Mouse (Mus musculus): Measurements from ENCODE around the gene Tagap.
A peak's percentile ranks its signal among the peaks of the same experiment; 100 is the strongest.

Tagap gene

DNA sequence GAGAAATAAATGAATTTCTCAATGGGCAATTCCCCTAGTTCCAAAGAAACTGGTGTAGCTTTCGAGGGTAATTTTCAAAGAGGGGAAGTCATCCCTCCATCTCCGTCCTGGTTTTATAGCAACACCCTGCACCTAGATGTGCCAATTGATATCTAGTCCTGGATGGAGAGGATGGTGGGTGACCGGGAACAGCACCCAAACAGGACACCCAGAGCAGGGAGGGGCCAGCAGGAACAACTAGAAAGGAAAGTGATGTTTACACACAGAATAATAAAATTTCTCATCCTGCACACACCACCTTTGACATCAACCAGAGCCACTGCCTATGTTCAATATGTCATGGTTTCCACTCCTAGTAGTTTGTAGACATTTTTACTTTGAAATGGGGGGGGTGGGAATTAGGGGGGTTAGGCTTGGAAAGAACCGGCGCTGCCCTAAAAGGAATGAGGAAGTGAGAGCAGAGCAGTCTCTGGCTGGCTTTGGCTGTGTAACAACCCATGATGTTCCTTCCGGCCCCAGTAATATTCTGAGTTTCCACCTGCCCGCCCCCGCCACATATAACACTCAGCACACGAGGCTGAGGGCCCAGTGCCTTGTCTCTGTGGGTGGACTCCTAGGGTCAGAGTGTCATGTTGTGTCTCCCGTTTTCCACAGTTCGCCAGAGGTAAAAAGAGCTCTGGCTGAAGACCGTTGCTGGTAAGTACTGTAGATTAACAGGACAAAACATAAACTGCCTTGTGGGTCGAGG lies at the start of gene Tagap:
TSS of gene Tagap (plus strand) at position 588 of the 748 bp plus-strand sequence.
- DNase-seq (ENCODE audit: low spot score), result peak; percentile 49

DNA sequence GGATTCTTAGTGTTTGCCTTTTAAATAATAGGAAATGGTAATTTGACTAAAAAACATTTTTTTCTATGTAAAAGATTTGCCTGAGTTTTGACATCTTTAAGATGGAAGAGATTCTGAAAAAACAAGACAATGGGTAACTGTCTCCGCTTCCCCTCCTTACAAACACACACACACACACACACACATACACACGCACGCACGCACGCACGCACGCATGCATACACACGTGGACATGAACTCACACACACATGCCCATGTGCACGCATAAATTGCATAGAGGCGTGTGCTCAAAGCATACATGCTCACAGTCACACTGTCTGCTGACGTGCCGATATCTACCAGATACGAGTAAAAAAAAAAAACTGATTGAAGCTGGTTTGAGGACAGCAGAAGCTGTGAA lies 49.3 kb upstream of the Tagap start:
- no peak for DNase-seq (ENCODE audit: low spot score)

- DNase-seq (ENCODE audit: low spot score), result no peak
These were observed 48.5 kb upstream of the Tagap start for GRCm38 (mm10) chr17:7877191-7877764.

- no peak for DNase-seq (ENCODE audit: low spot score)
These were observed 47.9 kb upstream of the Tagap start for GRCm38 (mm10) chr17:7877878-7878277.

DNA sequence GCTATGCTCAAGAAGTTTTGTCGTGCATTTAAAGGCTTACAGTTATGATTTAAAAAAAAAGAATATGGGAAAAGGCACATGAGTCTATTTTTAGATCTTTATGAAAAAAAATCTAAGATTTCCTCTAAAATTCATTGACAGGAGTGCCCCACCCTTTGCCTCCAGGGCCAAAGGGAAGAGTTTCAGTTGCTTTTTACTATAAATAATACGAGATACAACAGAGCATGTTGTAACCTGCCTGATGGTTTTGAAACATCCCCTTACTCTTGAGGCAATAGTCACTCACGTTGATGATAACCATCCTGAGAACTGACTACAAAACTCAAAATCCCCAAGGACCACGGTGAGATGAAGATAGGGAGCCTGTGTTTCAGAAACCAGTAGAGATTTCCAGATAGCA lies 46.3 kb upstream of the Tagap start:
- no peak for DNase-seq (ENCODE audit: low spot score)

GRCm38 (mm10) chr17:7883126-7883525 lies 42.7 kb upstream of the Tagap start:
- DNase-seq (ENCODE audit: low spot score), result no peak

GRCm38 (mm10) chr17:7884606-7885005 lies 41.2 kb upstream of the Tagap start:
- DNase-seq (ENCODE audit: low spot score), result no peak

GRCm38 (mm10) chr17:7887071-7887815 lies 38.6 kb upstream of the Tagap start:
- DNase-seq (ENCODE audit: low spot score), result no peak

DNA sequence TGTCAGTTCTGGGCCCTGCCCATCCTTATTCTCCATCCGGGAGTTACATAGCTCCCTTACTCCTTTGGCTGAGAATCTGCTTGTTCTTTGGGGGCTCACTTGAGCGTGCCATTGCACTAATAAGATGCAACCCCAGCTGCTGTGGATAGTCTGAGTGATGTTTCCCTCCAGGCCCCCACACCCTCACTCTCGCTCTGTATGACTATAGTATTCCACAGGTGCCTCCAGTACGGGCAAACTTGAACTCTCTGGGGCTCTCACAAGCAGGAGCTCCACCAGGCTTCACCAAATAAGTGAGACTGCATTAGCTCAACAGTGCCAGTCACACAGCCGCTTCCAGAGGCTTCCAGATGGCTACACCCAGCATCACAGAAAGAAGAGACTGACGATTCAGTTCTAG lies 37.5 kb upstream of the Tagap start:
- DNase-seq (ENCODE audit: low spot score), result no peak

GRCm38 (mm10) chr17:7889026-7889425 lies 36.8 kb upstream of the Tagap start:
- no peak for DNase-seq (ENCODE audit: low spot score)

DNA sequence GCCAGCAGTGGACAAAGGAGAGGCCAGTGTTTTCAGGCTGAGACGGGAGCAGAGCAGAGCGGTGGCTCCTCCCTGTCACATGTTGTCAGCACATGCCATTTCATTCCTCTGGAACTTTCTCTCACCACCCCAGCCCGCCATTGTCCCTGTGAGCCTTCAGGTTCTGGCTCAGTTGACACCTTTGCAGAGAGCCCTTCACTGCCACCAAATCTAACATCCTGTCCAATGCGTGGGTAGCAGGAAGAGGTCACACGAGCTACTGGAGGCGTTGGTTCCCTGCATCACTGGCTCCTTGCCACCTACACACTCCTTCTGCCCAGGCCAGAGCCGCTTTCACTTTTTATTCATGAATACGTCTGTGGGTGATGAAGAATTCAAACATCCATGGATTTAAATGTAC lies 33.1 kb upstream of the Tagap start:
- DNase-seq (ENCODE audit: low spot score), result peak; percentile 32

- DNase-seq (ENCODE audit: low spot score), result no peak
These were observed 31.7 kb upstream of the Tagap start for GRCm38 (mm10) chr17:7894094-7894493.

DNA sequence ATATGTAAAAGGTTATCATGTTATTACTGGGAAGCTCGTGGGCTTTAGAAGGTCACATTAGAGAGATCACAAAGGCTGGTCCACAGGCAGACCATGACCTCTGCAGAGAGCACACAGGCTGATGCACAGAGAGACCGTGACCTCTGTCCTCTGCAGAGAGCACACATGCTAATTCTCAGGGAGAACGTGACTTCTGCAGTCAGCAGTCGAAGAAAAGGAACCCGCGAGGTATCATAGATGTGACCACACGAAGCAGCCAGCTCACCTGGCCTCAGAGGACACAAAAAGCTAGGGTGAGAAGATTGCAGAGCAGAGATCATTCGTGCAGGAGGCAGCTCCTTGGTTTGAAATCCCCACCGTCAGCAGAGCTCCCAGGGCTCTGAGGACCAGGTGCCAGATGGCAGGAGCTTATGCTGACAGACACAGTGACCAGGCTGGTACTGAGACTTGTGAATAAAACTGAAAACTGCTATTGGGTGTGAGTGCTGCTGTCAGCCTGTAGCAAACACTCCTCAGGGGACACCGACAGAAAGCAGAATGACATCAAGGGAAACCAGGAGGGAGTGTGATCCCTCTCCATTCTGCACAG lies 29.7 kb upstream of the Tagap start:
- DNase-seq (ENCODE audit: low spot score), result no peak

GRCm38 (mm10) chr17:7897120-7897519 lies 28.7 kb upstream of the Tagap start:
- DNase-seq (ENCODE audit: low spot score), result no peak

GRCm38 (mm10) chr17:7897756-7898155 lies 28.0 kb upstream of the Tagap start:
- no peak for DNase-seq (ENCODE audit: low spot score)

DNA sequence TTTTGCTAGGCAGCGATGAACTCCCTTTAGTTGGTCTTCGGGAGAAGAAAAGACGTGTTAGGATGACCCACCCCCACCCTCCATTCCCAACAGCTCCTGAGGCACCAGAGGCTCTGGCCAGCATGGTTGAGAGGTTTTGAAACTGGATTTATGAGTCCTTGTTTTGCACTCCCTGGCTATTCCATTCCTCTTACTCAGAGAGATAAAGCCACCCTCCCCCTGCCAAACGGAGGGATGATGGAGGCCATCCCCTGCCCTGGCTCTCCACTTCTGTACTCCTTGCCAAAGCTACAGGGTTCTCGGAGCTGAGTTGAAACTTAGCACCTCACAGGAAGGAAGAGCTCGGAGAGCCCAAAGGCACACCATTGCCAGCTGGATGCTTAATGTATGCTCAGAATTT lies 26.6 kb upstream of the Tagap start:
- no peak for DNase-seq (ENCODE audit: low spot score)

DNA sequence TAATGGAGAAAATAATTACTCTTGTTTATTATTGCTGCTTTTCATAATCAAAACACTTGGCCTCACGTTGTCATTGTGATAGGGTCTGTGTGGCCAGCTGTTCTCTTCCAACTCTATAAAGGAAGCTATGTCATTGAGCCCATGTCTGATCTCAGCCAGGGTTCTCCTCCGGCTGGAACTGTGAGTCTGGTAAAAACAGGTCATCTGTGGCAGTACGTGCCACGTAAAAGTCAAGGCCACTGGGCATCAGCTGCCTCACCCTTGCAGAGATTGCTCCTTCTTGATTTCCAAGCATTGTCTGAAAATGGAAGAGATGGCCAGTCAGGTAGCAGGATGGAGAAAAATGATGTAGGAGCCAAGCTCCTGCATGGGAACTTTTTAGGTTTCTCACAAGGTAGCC lies 25.8 kb upstream of the Tagap start:
- no peak for DNase-seq (ENCODE audit: low spot score)

DNA sequence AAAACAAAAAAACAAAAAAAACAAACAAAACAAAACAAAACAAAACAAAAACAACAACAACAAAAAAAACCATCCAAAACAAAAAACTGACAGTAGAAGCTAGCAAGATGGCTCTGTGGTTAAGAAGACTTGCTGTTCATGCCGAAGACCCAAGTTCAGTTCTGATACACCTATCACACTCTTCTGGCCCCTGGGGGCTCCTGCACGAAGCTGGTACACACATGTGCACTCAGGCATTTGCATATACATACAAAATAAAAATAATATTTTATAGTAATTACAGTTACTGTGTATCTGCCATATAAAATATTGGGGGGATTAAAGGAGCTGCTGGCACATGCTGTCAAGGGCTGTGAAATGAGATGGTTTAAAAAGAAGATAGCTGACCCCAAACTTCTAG lies 24.3 kb upstream of the Tagap start:
- DNase-seq (ENCODE audit: low spot score), result no peak

- peak; percentile 50 for DNase-seq (ENCODE audit: low spot score)
These were observed 23.4 kb upstream of the Tagap start for GRCm38 (mm10) chr17:7902362-7902761.

DNA sequence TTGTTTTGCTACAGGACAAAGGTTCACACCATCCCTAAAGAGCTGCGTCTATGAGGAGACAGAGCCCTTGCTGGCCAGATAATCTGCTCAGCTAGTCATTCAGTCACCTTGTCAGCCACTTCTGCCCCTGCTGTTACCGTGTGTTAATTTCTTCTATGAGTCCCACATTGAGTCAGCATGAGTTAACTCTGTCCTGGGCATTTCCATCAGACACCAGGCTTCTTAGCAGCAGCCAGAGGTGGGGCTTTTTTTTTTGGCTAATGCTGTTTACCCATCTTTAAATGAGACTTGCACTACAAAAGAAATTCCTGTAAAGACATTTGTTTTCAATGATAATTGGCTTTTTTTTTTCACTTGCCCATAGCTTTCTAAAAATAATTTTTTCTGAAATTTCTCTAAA lies 20.8 kb upstream of the Tagap start:
- no peak for DNase-seq (ENCODE audit: low spot score)

DNA sequence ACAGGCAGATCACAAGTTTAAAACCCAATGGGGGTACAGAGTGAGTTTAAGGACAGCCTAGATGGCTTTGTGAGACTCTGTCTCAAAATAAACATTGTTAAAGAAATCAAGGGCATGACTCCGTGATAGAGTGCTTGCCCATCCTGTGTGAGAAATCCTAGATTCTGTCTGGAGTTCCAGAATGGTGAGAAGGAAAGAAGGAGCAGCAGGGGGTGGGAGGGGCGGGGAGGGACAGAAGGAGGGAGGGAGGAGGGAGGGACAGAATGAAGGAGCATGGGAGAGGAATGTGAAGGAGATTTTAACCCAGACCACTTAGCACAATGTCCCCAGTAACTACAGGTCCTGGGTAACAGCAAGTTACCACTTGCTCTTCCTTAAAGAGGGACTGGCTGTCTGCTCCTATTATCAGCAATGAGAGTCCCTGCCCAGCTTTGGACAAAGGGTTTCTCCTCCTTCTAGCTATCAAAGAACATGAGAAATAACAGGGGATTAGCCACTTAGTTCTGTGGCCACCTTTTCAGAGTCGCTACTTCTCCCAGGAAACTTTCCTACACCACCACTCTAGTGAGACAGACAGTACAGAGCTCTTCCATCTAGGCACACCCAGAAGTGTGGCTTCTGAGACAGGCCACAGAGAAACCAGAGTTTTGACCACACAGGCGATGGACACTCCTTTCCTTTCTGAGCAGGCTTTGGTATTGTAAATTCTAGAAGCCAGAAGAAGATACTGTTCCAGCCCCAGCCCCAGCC lies 19.7 kb upstream of the Tagap start:
- no peak for DNase-seq (ENCODE audit: low spot score)

DNA sequence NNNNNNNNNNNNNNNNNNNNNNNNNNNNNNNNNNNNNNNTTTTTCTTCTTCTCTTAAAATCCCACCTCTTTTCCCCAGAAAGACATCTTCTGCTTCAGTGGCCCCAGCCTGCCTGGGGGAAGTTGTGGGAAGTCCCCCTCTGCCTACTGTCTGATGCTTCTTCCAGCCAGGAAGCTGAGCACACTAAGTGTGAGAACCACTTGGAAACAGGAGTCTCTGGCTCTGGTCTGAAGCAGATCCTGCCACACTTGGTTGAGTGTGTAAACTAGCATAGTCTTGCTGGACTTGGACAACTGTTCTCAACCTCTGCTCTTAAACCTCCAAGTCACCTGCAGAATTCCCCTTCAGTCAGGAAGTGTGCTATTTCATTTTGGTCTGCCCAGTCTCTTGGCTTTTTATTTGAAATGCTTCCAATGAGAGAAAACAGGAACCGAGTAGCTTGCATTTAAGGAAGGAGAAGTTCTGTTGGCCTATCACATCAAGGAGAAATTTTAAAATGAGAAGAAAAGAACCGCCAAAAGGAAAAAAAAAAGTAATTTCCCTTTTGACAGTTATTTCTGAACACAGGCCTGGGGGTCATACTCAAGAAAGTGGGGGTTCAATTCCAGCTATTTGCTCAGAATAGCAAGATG lies 11.1 kb upstream of the Tagap start:
- no peak for DNase-seq (ENCODE audit: low spot score)

Data from spleen, adult 12 weeks (tissue).